Mouse (Mus musculus) forelimb bud, embryonic 11.5 days (tissue): Measurements from ENCODE around the gene Pcsk5.
A peak's percentile ranks its signal among the peaks of the same experiment; 100 is the strongest.

Experiments used
- DNase-seq: peaks from one replicate; pipeline ENCODE4 v3.0.0-alpha.2; 2012; ENCODE audit warnings: low read depth, low spot score

Gene Pcsk5

GRCm38 (mm10) chr19:17812661-17813060, 24.8 kb downstream of the Pcsk5 start:
- no peak for DNase-seq

- DNase-seq = no peak
These were observed 30.8 kb downstream of the Pcsk5 start for GRCm38 (mm10) chr19:17806626-17807025.

DNA sequence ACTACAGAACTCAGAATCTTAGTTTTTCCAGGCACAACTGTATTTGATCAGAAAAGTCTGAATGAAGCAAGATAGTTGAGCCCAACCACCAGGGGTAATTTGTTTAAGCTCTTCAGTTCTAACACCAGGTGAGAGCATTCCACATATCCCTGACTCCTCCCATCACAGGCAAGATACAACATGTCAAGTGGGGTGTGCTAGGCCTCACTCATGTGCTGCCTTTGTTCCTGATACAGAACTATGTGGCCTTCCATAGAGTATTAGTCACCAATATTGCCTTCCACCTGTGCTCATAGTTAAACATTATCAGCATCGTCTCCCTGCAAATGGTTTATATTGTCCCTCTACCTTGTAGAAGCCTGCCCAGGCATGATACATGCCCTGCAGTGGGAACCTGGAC, 36.6 kb downstream of the Pcsk5 start:
- DNase-seq = peak; percentile 7

GRCm38 (mm10) chr19:17799419-17800185, 37.8 kb downstream of the Pcsk5 start:
- DNase-seq = no peak

- DNase-seq = no peak
These were observed 44.0 kb downstream of the Pcsk5 start for GRCm38 (mm10) chr19:17793457-17793856.

GRCm38 (mm10) chr19:17791485-17792052, 45.9 kb downstream of the Pcsk5 start:
- DNase-seq = no peak

GRCm38 (mm10) chr19:17788617-17789317, 48.7 kb downstream of the Pcsk5 start:
- DNase-seq = no peak

- no peak for DNase-seq
These were observed 50.7 kb downstream of the Pcsk5 start for GRCm38 (mm10) chr19:17786744-17787143.

- DNase-seq = no peak
These were observed 52.8 kb downstream of the Pcsk5 start for GRCm38 (mm10) chr19:17784401-17785192.

DNA sequence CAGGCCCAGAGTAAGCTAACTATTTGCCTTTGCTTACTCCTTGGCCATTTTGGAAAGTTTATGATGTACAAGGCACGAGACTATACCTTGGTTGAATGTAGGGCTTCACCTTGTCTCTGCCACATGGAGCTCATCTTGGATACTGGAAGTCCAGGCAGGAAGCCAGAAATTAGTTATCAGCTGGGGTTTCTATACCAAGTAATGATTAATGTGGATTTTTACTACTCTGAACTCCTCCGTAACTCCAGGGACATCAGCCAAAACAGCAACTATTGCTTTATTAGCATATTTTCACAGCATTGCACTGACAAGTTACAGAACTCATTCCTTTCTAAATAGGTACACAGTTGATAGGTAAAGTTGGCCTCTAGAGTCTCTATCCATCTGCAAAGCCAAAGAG, 54.2 kb downstream of the Pcsk5 start:
- no peak for DNase-seq

- DNase-seq = no peak
These were observed 56.1 kb downstream of the Pcsk5 start for GRCm38 (mm10) chr19:17781323-17781722.

DNA sequence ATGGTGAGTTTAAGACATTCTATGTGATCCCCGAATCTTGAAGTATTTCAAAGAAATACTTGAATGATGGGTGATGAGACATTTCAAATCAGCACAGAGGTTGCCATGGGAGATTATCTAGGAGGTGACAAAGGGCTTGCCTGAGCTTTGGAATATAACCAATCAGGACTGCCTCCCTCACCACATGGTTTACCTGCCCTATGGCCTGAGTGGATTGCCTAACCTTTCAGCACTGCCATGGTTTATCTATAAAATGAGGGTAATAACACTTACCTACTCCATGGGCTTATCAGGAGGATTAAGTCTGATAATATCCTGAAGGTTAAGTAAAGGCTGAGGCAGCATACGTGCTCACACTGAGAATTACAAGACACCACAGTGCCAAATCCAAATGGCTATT, 61.5 kb downstream of the Pcsk5 start:
- DNase-seq = no peak

- no peak for DNase-seq
These were observed 62.3 kb downstream of the Pcsk5 start for GRCm38 (mm10) chr19:17775097-17775496.

GRCm38 (mm10) chr19:17774061-17774460, 63.4 kb downstream of the Pcsk5 start:
- no peak for DNase-seq

DNA sequence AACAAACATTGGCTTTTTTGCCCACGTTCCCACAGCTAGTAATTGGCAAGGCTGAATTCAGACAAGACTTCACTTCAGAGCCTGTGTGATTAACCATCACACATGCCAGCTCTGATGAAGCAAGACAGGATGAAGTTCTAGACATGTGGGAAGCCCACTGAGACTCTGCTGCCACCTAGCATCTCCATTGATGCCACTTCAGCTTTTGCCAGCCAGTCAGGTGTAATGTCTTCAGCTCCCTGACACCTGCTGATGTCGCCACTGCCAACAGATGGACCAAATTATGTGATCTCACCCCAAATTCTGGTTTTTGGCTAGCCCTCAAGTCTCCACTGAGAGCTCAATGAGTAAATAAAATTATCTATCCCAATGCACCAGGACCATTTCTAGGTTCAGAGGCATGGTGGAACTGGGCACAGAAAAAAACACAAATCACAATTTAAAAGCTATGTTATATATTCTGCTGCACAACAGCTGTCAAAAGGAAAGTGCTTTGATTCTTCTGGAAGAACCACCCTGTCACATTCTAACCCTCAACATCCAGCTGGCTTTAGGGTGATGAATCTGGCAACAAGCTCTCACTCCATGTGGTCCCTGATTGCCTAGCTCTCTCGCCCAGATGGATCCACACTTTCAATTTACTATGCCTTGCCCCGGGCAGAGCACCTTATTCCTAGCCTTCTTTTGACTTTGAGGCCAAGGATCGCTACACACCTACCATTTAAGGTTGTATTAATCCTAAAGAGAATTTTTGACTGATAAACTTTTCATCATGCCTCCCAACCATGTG, 67.6 kb downstream of the Pcsk5 start:
- no peak for DNase-seq

DNA sequence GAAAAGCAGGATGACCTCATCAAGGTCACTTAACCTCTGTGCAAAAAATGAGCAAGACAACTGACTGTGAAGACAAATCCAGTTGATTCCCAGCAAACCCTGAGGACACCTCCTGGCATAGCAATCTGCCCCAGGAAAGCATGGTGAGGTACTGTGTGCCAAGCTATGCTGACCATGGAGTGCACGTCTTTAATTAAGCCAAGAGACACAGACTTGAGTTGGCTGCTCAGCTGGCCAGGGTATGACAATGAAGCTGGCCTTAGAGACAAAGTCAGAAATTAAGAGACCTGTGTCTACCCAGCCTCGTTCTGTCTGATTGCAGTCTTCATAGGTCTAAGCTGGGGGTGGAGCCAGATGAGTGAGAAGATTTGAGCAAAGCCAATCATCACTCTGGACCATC, 72.4 kb downstream of the Pcsk5 start:
- no peak for DNase-seq

DNA sequence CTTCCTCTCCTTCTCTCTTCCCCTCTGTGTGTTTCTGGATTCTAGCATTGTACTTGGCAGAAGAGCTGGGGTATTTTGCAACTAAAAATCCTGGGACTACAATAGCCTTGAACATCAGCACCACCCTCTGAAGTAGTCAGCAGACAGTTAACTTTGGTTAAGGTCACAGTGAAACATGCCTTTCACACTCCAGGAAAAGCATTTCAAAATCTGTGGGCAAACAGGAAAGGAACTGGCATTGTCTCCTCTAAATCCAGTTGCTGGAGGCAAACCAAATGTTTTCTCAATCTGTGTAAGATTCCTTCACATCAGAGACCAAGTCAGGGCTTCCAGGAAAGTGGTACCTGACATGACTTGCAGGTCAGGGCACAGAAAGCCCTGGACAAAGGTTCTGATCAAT, 74.7 kb downstream of the Pcsk5 start:
- no peak for DNase-seq

DNA sequence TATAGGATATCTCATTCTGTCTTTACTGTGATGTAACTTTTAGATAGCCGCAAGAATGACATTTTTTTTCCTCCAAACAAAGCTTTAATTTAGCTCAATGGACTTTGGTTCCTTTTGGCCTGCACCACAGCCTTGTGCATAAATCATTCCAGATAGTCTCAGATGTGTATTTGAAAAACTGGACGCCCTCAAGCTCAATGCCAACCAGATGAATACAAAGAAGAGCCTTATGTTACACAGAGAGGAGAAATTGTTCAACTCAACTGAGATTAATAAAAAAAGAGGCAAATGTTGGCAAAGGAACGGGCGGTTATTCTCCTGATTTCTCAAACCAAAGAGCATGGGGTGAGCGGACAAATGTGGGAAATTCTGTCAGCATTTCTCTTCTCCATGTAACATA, 75.8 kb downstream of the Pcsk5 start:
- DNase-seq = no peak

DNA sequence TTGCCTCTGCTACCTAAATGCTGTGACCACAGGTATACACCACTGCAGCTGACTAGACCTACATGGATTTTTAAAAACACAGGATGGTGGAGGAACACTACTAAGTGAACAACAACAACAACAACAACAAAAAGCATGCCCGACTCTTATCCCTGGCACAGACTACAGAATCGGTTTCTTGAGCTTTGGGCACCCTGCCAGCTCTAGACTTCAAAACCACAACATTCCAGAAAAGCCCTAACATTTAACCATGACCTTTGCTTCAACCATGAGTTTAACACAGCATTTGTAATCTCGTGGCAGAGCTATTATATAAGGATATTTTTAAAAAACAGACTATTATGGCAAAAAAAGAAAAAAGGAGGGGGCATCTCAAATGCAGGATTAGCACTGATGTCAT, 84.6 kb downstream of the Pcsk5 start:
- DNase-seq = no peak

GRCm38 (mm10) chr19:17748331-17748730, 89.1 kb downstream of the Pcsk5 start:
- no peak for DNase-seq

DNA sequence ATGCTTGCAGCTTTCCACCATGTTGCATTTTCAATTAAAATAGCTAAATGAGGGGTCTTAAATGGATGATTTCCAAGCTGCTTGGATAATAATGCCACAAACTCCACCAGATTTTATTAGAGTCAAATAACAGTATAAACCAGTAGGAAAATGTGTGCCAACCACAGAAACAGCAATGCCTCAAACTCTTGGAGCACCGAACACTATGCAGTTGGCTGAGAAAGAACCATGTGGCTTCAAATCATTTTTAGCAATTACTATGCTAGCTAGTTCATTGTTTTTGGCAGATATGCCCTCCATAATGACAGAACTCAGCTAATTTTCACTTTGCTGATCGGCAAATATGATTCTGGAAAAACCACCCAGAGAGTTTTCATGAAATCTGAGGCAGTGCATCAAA, 92.1 kb downstream of the Pcsk5 start:
- DNase-seq = no peak
